ENCODE assay signal across 10 mouse cellular contexts in genomic region chr10:50910400-50910799, GRCm38 (mm10). TPM values are rescaled to one million over a fixed set of nuclear protein-coding genes. Genes with fewer than 3 reads are reported as not detected.
DNase-seq lines count a peak whose midpoint lies in the region; ATAC-seq lines count a peak whose summit lies in the region.
"Had no signal": no experiment of that assay in that cellular context is flagged by ENCODE, and none has a peak within 500 bp of the region (broad histone marks: within the 10 kb centered on the region; RNA-seq: fewer than 3 reads in every experiment).

No protein-coding gene starts in this region.

- no peak overlapping the region for H3K27ac ChIP-seq in heart, embryonic 15.5 days
- no peak overlapping the region for H3K27ac ChIP-seq in hindbrain, embryonic 11.5 days (ENCODE audit: low read depth, low read length)
- H3K27ac ChIP-seq in midbrain, embryonic 11.5 days (ENCODE audit: low read depth, low read length): no peak overlapping the region

- WGBS in heart, embryonic 15.5 days: 7% methylated on average over 16 of the region's 16 CpGs
- WGBS in hindbrain, embryonic 11.5 days: 8% methylated on average over 16 of the region's 16 CpGs
- WGBS in midbrain, embryonic 11.5 days: under 1% methylated on average over 16 of the region's 16 CpGs

- peaks cover 78% of the 10 kb centered on the region for H3K27me3 ChIP-seq in heart, embryonic 15.5 days
- peaks cover 69% of the 10 kb centered on the region for H3K27me3 ChIP-seq in hindbrain, embryonic 11.5 days (ENCODE audit: control insufficient read depth, insufficient read depth, low read length)
- H3K27me3 ChIP-seq in midbrain, embryonic 11.5 days (ENCODE audit: control insufficient read depth, insufficient read depth, low read length): peaks cover 72% of the 10 kb centered on the region
- H3K27me3 ChIP-seq: CH12.LX had no signal

- DNase-seq in heart, postnatal 14 days: no peak
- DNase-seq in embryo, embryonic 10 days (ENCODE audit: low spot score): peak; percentile 71
- peak; percentile 61 for DNase-seq in hindbrain, embryonic 11.5 days (ENCODE audit: low spot score)
- peak; percentile 93 for DNase-seq in midbrain, embryonic 11.5 days (ENCODE audit: low spot score, missing footprints)
- no peak for DNase-seq in gastrocnemius, adult 18-20 months (ENCODE audit: low spot score)
- no peak for DNase-seq in ovary, postnatal 36 days (ENCODE audit: low spot score)
- no peak for DNase-seq in natural killer cell, adult 2 months (ENCODE audit: low spot score in 2 of 2)

- no peaks in the 10 kb centered on the region for H3K9me3 ChIP-seq in heart, embryonic 15.5 days (replicated peaks)
- H3K9me3 ChIP-seq in hindbrain, embryonic 11.5 days (ENCODE audit: control insufficient read depth, low read length): no peaks in the 10 kb centered on the region
- H3K9me3 ChIP-seq in midbrain, embryonic 11.5 days (ENCODE audit: control insufficient read depth, low read length): no peaks in the 10 kb centered on the region

- no peak for ATAC-seq in heart, embryonic 15.5 days (replicated peaks; ENCODE audit: insufficient number of reproducible peaks, insufficient read depth, low FRiP score, low read depth)
- peak; percentile 62 for ATAC-seq in hindbrain, embryonic 11.5 days (ENCODE audit: low FRiP score)
- peak; percentile 66 for ATAC-seq in midbrain, embryonic 11.5 days (ENCODE audit: low FRiP score)

- peaks cover 3% of the 10 kb centered on the region; the same call in 1 of the 2 replicates for H3K4me1 ChIP-seq in heart, embryonic 15.5 days (replicated peaks)
- no peaks in the 10 kb centered on the region for H3K4me1 ChIP-seq in hindbrain, embryonic 11.5 days (replicated peaks; ENCODE audit: control insufficient read depth, insufficient read depth, low read length)
- no peaks in the 10 kb centered on the region; the same call in 1 of the 2 replicates for H3K4me1 ChIP-seq in midbrain, embryonic 11.5 days (ENCODE audit: control insufficient read depth, insufficient read depth, low read length)

- no peaks in the 10 kb centered on the region for H3K36me3 ChIP-seq in heart, embryonic 15.5 days
- no peaks in the 10 kb centered on the region for H3K36me3 ChIP-seq in hindbrain, embryonic 11.5 days (ENCODE audit: control insufficient read depth, insufficient read depth, low read length)
- H3K36me3 ChIP-seq in midbrain, embryonic 11.5 days (ENCODE audit: control insufficient read depth, insufficient read depth, low read length): no peaks in the 10 kb centered on the region

- peak overlapping the region; percentile 31 for H3K4me3 ChIP-seq in heart, embryonic 15.5 days
- H3K4me3 ChIP-seq in hindbrain, embryonic 11.5 days (ENCODE audit: low read depth, low read length): peak overlapping the region; percentile 8; the same call in 1 of the 2 replicates
- peak overlapping the region; percentile 21; the same call in 1 of the 2 replicates for H3K4me3 ChIP-seq in midbrain, embryonic 11.5 days (ENCODE audit: low read depth, low read length)

- H3K9ac ChIP-seq in heart, embryonic 15.5 days: no peak overlapping the region
- H3K9ac ChIP-seq in hindbrain, embryonic 11.5 days (ENCODE audit: low read depth, low read length): no peak overlapping the region
- peak overlapping the region; percentile 27; the same call in 1 of the 2 replicates for H3K9ac ChIP-seq in midbrain, embryonic 11.5 days (ENCODE audit: low read length)

- H3K4me2 ChIP-seq in heart, embryonic 15.5 days: peak overlapping the region; percentile 53
- peak overlapping the region; percentile 31 for H3K4me2 ChIP-seq in hindbrain, embryonic 11.5 days (replicated peaks; ENCODE audit: low read depth, low read length)
- peak overlapping the region; percentile 41 for H3K4me2 ChIP-seq in midbrain, embryonic 11.5 days

- intact Hi-C loops in heart, postnatal 14 days (cut with DNase I): no loop called here

RNA-seq across cellular contexts. Expression of gene Sim1, which starts 15.8 kb away (rescaled TPM):
- polyA plus RNA-seq in heart, embryonic 15.5 days (2015; fragmentation: Nextera tagmentation; extraction: Ambion mirVana): not detected in 2 replicates
- total RNA-seq in heart, postnatal 14 days (2021): not detected
- 0.90 and 1.1 TPM in 2 replicates for polyA plus RNA-seq in hindbrain, embryonic 11.5 days (2014; fragmentation: Nextera tagmentation; extraction: Ambion mirVana)
- polyA plus RNA-seq in midbrain, embryonic 11.5 days (2014; fragmentation: Nextera tagmentation; extraction: Ambion mirVana): 7.9 and 8.7 TPM in 2 replicates
- under 1 TPM; 0.17 to 0.50 TPM for total RNA-seq in gastrocnemius, adult 18-20 months (2021)
- polyA plus RNA-seq: small intestine, adult 2 months had no signal

Comparison
In these comparisons a context has a peak if more than half of its experiments do, and no peak if none do; other contexts are left out.
1. DNase-seq: peak in embryo, embryonic 10 days (single experiment), hindbrain, embryonic 11.5 days (single experiment) and midbrain, embryonic 11.5 days (single experiment); none in heart, postnatal 14 days (0 of 2), gastrocnemius, adult 18-20 months (single experiment), ovary, postnatal 36 days (single experiment) and natural killer cell, adult 2 months (0 of 2).
2. Peak in every context shown above with its lines, with median percentiles within 50 percentile points of each other: H3K4me2 ChIP-seq and H3K4me3 ChIP-seq.